In the genomic region with DNA sequence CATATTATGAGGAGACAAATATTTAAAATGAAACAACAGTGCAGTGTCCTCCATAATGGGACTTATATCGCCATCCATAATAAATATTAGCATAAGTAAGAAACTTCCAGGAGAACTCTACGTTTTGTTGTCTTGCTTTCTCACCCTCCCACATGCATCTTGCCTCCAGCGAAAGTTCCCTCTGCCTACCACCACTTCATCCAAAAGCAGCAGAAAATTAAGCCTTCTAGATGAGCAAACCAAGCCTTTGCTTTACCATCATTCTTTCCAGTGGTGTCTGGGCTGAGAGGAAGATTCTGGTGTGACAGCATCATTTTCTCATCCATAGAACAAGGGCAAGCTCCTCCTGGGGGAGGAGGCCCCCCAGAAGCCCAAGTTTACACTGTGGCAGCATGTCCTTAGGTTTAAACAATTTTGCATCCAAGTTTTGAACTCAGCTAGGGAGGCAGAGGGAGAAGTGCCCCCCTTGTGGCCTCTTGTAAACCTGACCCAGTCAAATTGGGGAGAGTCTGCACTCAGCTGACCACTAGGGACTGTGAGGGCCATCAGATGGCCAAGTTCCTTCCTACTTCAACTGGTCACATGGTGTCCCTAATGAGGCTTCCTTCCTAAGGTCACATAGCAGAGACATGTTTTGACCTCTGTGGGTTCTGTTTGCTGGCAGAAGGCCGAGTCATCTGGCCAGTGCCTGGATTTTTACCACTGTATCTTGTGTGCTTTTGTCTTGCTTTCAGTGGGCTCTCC, we compare ENCODE assay signal across 9 mouse cellular contexts.
DNase-seq lines count a peak whose midpoint lies in the region; TF ChIP-seq lines count a peak whose summit lies in the region.
"Had no signal": no experiment of that assay in that cellular context is flagged by ENCODE, and none has a peak within 500 bp of the region (broad histone marks: within the 10 kb centered on the region; RNA-seq: fewer than 3 reads in every experiment).

No protein-coding gene starts in this region.

- H3K27ac ChIP-seq in layer of hippocampus, adult 2 months, result peak overlapping the region; percentile 24
- H3K27ac ChIP-seq: hindbrain, embryonic 15.5 days had no signal

- no peak overlapping the region for H3K4me3 ChIP-seq in layer of hippocampus, adult 2 months
- H3K4me3 ChIP-seq: hindbrain, embryonic 15.5 days had no signal

- intact Hi-C loops in heart, postnatal 36 days (cut with DNase I), result no loop called here

- peak; percentile 70 for TF ChIP-seq CTCF in layer of hippocampus, adult 2 months (conservative IDR thresholded peaks at IDR 0.05)

- peak; percentile 92 for DNase-seq in heart, adult 11 months
- DNase-seq in heart, postnatal 36 days, result no peak
- no peak for DNase-seq in layer of hippocampus, adult 2 months (ENCODE audit: low spot score in 2 of 2)
- no peak for DNase-seq in layer of hippocampus, postnatal 36 days
- peak; percentile 4 for DNase-seq in 3T3-L1 (ENCODE audit: low read depth, low spot score)
- DNase-seq in MN1 (ENCODE audit: low spot score), result peak; percentile 10
- DNase-seq in urinary bladder, adult 18-20 months (ENCODE audit: low spot score in 2 of 2), result no peak
- DNase-seq: lung, postnatal 36 days had no signal

Comparison
In these comparisons a context has a peak if more than half of its experiments do, and no peak if none do; other contexts are left out.
1. DNase-seq: peak in heart, adult 11 months (single experiment), 3T3-L1 (single experiment) and MN1 (single experiment); none in heart, postnatal 36 days (0 of 2), layer of hippocampus, adult 2 months (0 of 2), layer of hippocampus, postnatal 36 days (0 of 2) and urinary bladder, adult 18-20 months (0 of 2).